Mouse (Mus musculus) cortical plate, adult 2 months (tissue): ENCODE measurements at regions not wholly inside any gene's neighbourhood (a gene's known extent, or its start where the extent isn't known, plus 50 kb on each side); places are given as distances from the start of the nearest gene placed in this dataset.

Source experiments
- CTCF ChIP-seq: fragments of 200-500 bp; IDR thresholded peaks from 2 replicates; pipeline ENCODE4 v1.5.1; 2011; ENCODE audit warnings: mild to moderate bottlenecking, control low read depth, low read length; ENCODE audit not compliant: insufficient read depth; ENCODE audit errors: extremely low read depth
- POLR2A ChIP-seq: fragments of 200-500 bp; IDR thresholded peaks from 2 replicates; pipeline ENCODE4 v1.6.1; 2011; ENCODE audit warnings: mild to moderate bottlenecking, low read length, control low read depth; ENCODE audit not compliant: insufficient read depth; ENCODE audit errors: extremely low read depth

GRCm38 (mm10) chr3:143753197-143753596 lies 451.8 kb downstream of the Lmo4 start:
- no peak for TF ChIP-seq POLR2A
- TF ChIP-seq CTCF = no peak
